Mouse (Mus musculus) myocyte (in vitro differentiated cells): ENCODE results near the gene Usp54. TPM values are rescaled to one million over a fixed set of nuclear protein-coding genes. Genes with fewer than 3 reads are reported as not detected.

Experiments used
- H3K27me3 ChIP-seq: one replicate; pipeline ENCODE4 v1.6.1; 2011; ENCODE audit not compliant: control insufficient read depth, insufficient read depth, insufficient read length
- H3K36me3 ChIP-seq: one replicate; pipeline ENCODE4 v1.6.1; 2011; ENCODE audit not compliant: control insufficient read depth, insufficient read depth
- H3K4me2 ChIP-seq: one replicate; pipeline ENCODE4 v1.6.1; 2011; ENCODE audit warnings: low read depth, control low read depth
- H3K4me3 ChIP-seq: one replicate; pipeline ENCODE4 v1.5.1; 2011; ENCODE audit warnings: mild to moderate bottlenecking, control low read depth, moderate library complexity
- H3K79me2 ChIP-seq: one replicate; pipeline ENCODE4 v1.6.1; 2011; ENCODE audit not compliant: control insufficient read depth, insufficient read depth
- H3ac ChIP-seq: one replicate; pipeline ENCODE4 v1.6.1; 2011; ENCODE audit not compliant: control insufficient read depth, insufficient read length
- CEBPB ChIP-seq: IDR thresholded peaks from 2 replicates; pipeline ENCODE4 v1.6.1; 2011; ENCODE audit warnings: mild to moderate bottlenecking, moderate library complexity; ENCODE audit not compliant: poor library complexity, insufficient read depth, severe bottlenecking
- E2F4 ChIP-seq: IDR thresholded peaks from one replicate; pipeline ENCODE4 v1.6.1; 2011; ENCODE audit warnings: mild to moderate bottlenecking, control low read depth, moderate library complexity; ENCODE audit not compliant: insufficient read depth
- MAX ChIP-seq: IDR thresholded peaks from one replicate; pipeline ENCODE4 v1.6.1; 2011; ENCODE audit warnings: low read depth, mild to moderate bottlenecking, control low read depth
- MYOD1 ChIP-seq, 3 experiments: IDR thresholded peaks; one replicate each; pipeline ENCODE4 v1.6.1; 2011; ENCODE audit warnings: control low read depth in 2 of 3, low read depth in 2 of 3, mild to moderate bottlenecking in 2 of 3, moderate library complexity in 1 of 3; ENCODE audit not compliant: insufficient read length in 2 of 3, control insufficient read depth in 1 of 3
- MYOG ChIP-seq, 3 experiments: IDR thresholded peaks; one replicate each; pipeline ENCODE4 v1.6.1; 2011; ENCODE audit warnings: control low read depth in 2 of 3, low read depth in 2 of 3, mild to moderate bottlenecking in 2 of 3; ENCODE audit not compliant: insufficient read length in 2 of 3, control insufficient read depth in 1 of 3, insufficient read depth in 1 of 3
- POLR2A ChIP-seq: IDR thresholded peaks from one replicate; pipeline ENCODE4 v1.6.1; 2011; ENCODE audit warnings: low read depth, mild to moderate bottlenecking, control low read depth, moderate library complexity; ENCODE audit not compliant: insufficient read length
- POLR2AphosphoS2 ChIP-seq: IDR thresholded peaks from one replicate; pipeline ENCODE4 v1.6.1; 2011; ENCODE audit warnings: low read depth, control low read depth; ENCODE audit not compliant: insufficient read length
- REST ChIP-seq: IDR thresholded peaks from one replicate; pipeline ENCODE4 v1.6.1; 2011; ENCODE audit warnings: mild to moderate bottlenecking, control low read depth, moderate library complexity; ENCODE audit not compliant: insufficient read depth, insufficient read length
- SRF ChIP-seq: IDR thresholded peaks from one replicate; pipeline ENCODE4 v1.6.1; 2011; ENCODE audit warnings: low read depth; ENCODE audit not compliant: control insufficient read depth, insufficient read length
- TCF12 ChIP-seq: IDR thresholded peaks from one replicate; pipeline ENCODE4 v1.6.1; 2011; ENCODE audit warnings: mild to moderate bottlenecking, control low read depth; ENCODE audit not compliant: poor library complexity, insufficient read depth, severe bottlenecking
- TCF3 ChIP-seq: IDR thresholded peaks from one replicate; pipeline ENCODE4 v1.6.1; 2011; ENCODE audit warnings: low read depth, control low read depth; ENCODE audit not compliant: insufficient read length
- USF1 ChIP-seq: IDR thresholded peaks from one replicate; pipeline ENCODE4 v1.6.1; 2011; ENCODE audit warnings: low read depth, mild to moderate bottlenecking, control low read depth, moderate library complexity
- polyA plus RNA-seq: library from polyadenylated mRNA; unstranded; fragments of >200 nt; fragmentation: generic; extraction: Trizol; gene quantifications from one replicate; pipeline ENCODE4 v1.2.1, GENCODE M21; 2012; ENCODE audit warnings: missing spikeins

Gene Usp54
- polyA plus RNA-seq, 1 experiment, result 2.6 TPM

DNA sequence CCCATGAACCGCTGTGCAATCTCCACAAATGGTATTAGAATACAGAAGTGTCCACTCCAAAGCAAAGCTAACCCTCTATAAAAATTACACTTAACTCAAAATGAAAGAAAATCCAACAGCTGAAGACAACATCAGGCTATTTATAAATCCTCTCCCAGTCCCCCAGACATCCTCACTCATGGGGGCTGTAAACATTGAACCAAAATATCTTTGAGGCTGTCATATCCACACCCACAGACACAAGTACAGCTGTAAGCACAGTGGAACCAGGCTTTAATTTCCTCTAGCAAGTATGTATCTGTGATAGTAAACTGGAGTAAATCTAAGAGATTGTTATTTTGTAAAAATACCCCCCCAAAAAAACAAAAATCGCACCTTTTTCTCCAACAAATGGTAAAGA is 120.7 kb downstream of the Usp54 start:
- TF ChIP-seq REST (no peak), TCF3 (no peak), POLR2A (no peak), MYOD1 (IDR thresholded peaks at IDR 0.05; ENCODE audit: control insufficient read depth in 1 of 3, insufficient read length in 2 of 3, low read depth in 2 of 3) (no peak), CEBPB (no peak), USF1 (no peak), TCF12 (no peak), MAX (no peak), SRF (no peak), E2F4 (no peak)
- H3K36me3 ChIP-seq, result peaks cover 41% of the 10 kb centered on the region
- H3K27me3 ChIP-seq, result no peaks in the 10 kb centered on the region
- no peak overlapping the region for H3K4me3 ChIP-seq
- no peak overlapping the region for H3ac ChIP-seq
- H3K79me2 ChIP-seq, result no peaks in the 10 kb centered on the region
- peak overlapping the region; percentile 27 for H3K4me2 ChIP-seq

DNA sequence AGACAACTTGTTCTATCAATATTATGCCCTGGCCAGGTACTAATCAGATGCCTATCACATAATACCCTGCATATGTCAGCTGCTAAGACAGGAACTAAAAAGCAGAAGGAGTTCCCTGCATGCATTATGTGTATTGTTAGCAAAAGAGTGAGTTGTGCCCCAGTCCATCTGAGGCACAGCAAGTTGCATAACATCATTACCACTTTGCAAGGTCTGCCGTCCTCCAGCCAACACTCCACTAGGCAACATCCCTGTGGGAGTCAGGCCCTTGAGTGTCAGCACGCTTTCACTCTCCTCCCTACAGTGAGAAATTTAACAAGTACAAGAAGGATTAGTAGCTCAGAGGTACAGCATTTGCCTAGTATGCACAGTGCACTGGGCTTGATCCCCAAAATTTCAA is 132.4 kb downstream of the Usp54 start:
- TF ChIP-seq POLR2AphosphoS2, result no peak
- H3K4me3 ChIP-seq, result no peak overlapping the region
- H3K4me2 ChIP-seq, result no peak overlapping the region
- H3K36me3 ChIP-seq, result peaks cover 34% of the 10 kb centered on the region
- H3K27me3 ChIP-seq, result no peaks in the 10 kb centered on the region
- no peaks in the 10 kb centered on the region for H3K79me2 ChIP-seq
- H3ac ChIP-seq, result no peak overlapping the region

DNA sequence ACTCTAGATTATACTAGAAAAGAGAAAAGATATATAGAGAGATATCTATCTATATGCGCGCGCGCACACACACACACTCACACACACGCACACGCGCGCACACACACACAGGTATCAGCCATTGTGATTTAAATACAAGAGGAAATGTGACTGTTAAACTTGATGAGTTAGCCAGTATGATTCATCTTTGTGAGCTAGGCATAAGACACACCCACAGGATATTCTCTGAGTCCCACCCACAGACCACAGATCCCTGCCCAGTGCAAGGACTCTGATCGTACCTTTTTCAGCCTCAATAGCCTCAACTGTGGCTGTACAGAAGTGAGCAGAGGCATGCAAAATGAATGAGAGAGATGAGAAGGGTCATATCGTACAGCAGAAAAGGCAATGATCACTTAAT is 137.9 kb downstream of the Usp54 start:
- H3K27me3 ChIP-seq, result no peaks in the 10 kb centered on the region
- no peak overlapping the region for H3ac ChIP-seq
- H3K4me2 ChIP-seq, result peak overlapping the region; percentile 8
- H3K4me3 ChIP-seq, result no peak overlapping the region
- TF ChIP-seq MYOG (IDR thresholded peaks at IDR 0.05; ENCODE audit: control insufficient read depth in 1 of 3, insufficient read depth in 1 of 3, insufficient read length in 2 of 3, low read depth in 2 of 3), result no peak
- no peak for TF ChIP-seq USF1
- no peak for TF ChIP-seq E2F4
- peaks cover 25% of the 10 kb centered on the region for H3K36me3 ChIP-seq
- no peaks in the 10 kb centered on the region for H3K79me2 ChIP-seq

DNA sequence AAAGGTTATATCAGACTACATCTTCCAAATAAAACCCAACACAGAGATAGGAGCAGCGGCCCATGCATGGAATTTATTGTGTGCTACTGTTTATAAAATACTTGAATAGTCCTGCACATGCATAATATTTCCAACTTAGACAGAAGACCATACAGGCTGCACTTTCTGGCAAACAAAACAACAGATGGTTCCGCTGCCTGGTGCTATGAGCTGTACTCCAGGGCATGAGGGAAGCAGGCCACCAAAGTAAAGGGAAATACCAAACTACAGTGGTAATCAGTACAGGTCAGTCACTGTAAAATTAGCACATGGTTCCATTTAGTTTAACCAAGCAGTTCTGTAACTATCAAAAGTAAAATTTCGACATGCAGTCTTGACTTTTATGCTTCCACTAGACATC is 140.9 kb downstream of the Usp54 start:
- Histone ChIP-seq H3K79me2 (no peaks in the 10 kb centered on the region), H3K36me3 (peaks cover 26% of the 10 kb centered on the region), H3ac (no peak overlapping the region), H3K27me3 (no peaks in the 10 kb centered on the region), H3K4me3 (no peak overlapping the region), H3K4me2 (no peak overlapping the region)
- TF ChIP-seq E2F4, result no peak
- peak in 1 of 3 experiments; percentile 7 for TF ChIP-seq MYOD1 (IDR thresholded peaks at IDR 0.05; ENCODE audit: control insufficient read depth in 1 of 3, insufficient read length in 2 of 3, low read depth in 2 of 3)

Other genes with a start within 250 kb of the Usp54 start
- 70.1 TPM for gene Mrps16, start 247.4 kb downstream of the Usp54 start, polyA plus RNA-seq
- gene Cfap70, start 188.8 kb downstream of the Usp54 start, polyA plus RNA-seq, result not detected
- gene Anxa7, start 160.9 kb downstream of the Usp54 start, polyA plus RNA-seq, result 75.0 TPM
- gene Mss51, start 144.2 kb downstream of the Usp54 start, polyA plus RNA-seq, result 7.2 TPM
- gene Ppp3cb, start 94.5 kb downstream of the Usp54 start, polyA plus RNA-seq, result 36.0 TPM
- 8.6 TPM for gene Myoz1, start 15.5 kb upstream of the Usp54 start, polyA plus RNA-seq
- gene Synpo2l, start 27.3 kb upstream of the Usp54 start, polyA plus RNA-seq, result 165 TPM
- 68.6 TPM for gene Sec24c, start 33.2 kb upstream of the Usp54 start, polyA plus RNA-seq
- gene Fut11, start 53.9 kb upstream of the Usp54 start, polyA plus RNA-seq, result 7.2 TPM
- gene Chchd1, start 61.9 kb upstream of the Usp54 start, polyA plus RNA-seq, result 111 TPM
- 74.9 TPM for gene Zswim8, start 66.5 kb upstream of the Usp54 start, polyA plus RNA-seq
- gene Ndst2, start 93.5 kb upstream of the Usp54 start, polyA plus RNA-seq, result 11.9 TPM
- gene Camk2g, start 153.0 kb upstream of the Usp54 start, polyA plus RNA-seq, result 57.2 TPM
- gene Plau, start 195.6 kb upstream of the Usp54 start, polyA plus RNA-seq, result 40.1 TPM